In genomic region chr2:32535501-32535991, GRCm38 (mm10) we compare ENCODE assay signal across 9 mouse cellular contexts. TPM values are rescaled to one million over a fixed set of nuclear protein-coding genes. Genes with fewer than 3 reads are reported as not detected.
DNase-seq lines count a peak whose midpoint lies in the region; ATAC-seq and TF ChIP-seq lines count a peak whose summit lies in the region.
"Had no signal": no experiment of that assay in that cellular context is flagged by ENCODE, and none has a peak within 500 bp of the region (broad histone marks: within the 10 kb centered on the region; RNA-seq: fewer than 3 reads in every experiment).

No protein-coding gene starts in this region.

- H3K27me3 ChIP-seq in Patski, result no peaks in the 10 kb centered on the region
- no peaks in the 10 kb centered on the region for H3K27me3 ChIP-seq in forebrain, embryonic 12.5 days

- in situ Hi-C loops in Patski (cut with MboI; ENCODE audit: low pct_unique_long_range_greater_than_20kb), result no loop called here

- peaks cover 32% of the 10 kb centered on the region for H3K4me1 ChIP-seq in brown adipose tissue, adult 24 weeks (ENCODE audit: control insufficient read depth, insufficient read depth, insufficient read length, low read length)
- peaks cover 59% of the 10 kb centered on the region for H3K4me1 ChIP-seq in forebrain, embryonic 12.5 days

- CTCF ChIA-PET in Patski (lab: Charles Lee), result interaction anchor here (1.5 to 1.7 kb wide), 2 partner anchors 10 to 50 kb away, joined by 6 to 11 read pairs; no protein-coding TSS in a partner anchor

- peak overlapping the region; percentile 80 for H3K4me2 ChIP-seq in forebrain, embryonic 12.5 days

- intact Hi-C loops in heart, postnatal 25 days (cut with DNase I), result no loop called here

- ATAC-seq in Patski, result peak; percentile 33
- ATAC-seq in forebrain, embryonic 12.5 days (ENCODE audit: low FRiP score), result no peak; the same call in 1 of the 2 replicates

- DNase-seq in Patski (ENCODE audit: low read depth, low spot score), result no peak
- peak; percentile 22 for DNase-seq in heart, postnatal 25 days (ENCODE audit: low spot score)
- DNase-seq in layer of hippocampus, postnatal 10 days (ENCODE audit: low spot score in 2 of 2), result peak; percentile 62 to 74
- DNase-seq in lung, postnatal 10 days, result peak; percentile 71
- DNase-seq in right cerebral cortex, postnatal 36 days (ENCODE audit: low spot score in 2 of 2), result peak; percentile 25 to 30
- DNase-seq in c-Kit-positive CD71-positive TER-119-positive erythroid progenitor cells, embryonic 14.5 days (ENCODE audit: low spot score), result no peak

- H3K9ac ChIP-seq in forebrain, embryonic 12.5 days, result peak overlapping the region; percentile 87

- WGBS in forebrain, embryonic 12.5 days, result 0% methylated on average over 54 of the region's 56 CpGs

- POLR2A ChIA-PET in Patski (lab: Charles Lee), result interaction anchor here (0.6 to 1.4 kb wide), 4 partner anchors 10 to 173 kb away, joined by 3 to 11 read pairs (median 4); no protein-coding TSS in a partner anchor

- no peaks in the 10 kb centered on the region for H3K9me3 ChIP-seq in forebrain, embryonic 12.5 days

- TF ChIP-seq CTCF in Patski (IDR thresholded peaks at IDR 0.05), result no peak

- H3K36me3 ChIP-seq in forebrain, embryonic 12.5 days (replicated peaks), result no peaks in the 10 kb centered on the region

- H3K27ac ChIP-seq in brown adipose tissue, adult 24 weeks (replicated peaks; ENCODE audit: low read depth, low read length), result peak overlapping the region; percentile 75
- peak overlapping the region; percentile 92 for H3K27ac ChIP-seq in forebrain, embryonic 12.5 days

- H3K4me3 ChIP-seq in brown adipose tissue, adult 24 weeks (ENCODE audit: insufficient read depth, low read depth, low read length), result peak overlapping the region; percentile 87
- peak overlapping the region; percentile 93 for H3K4me3 ChIP-seq in forebrain, embryonic 12.5 days (replicated peaks)

RNA-seq across cellular contexts. Expression of gene Fam102a, which starts 0.4 kb away (rescaled TPM):
- polyA plus RNA-seq in Patski (2021), result 11.8 TPM
- polyA plus RNA-seq in brown adipose tissue, adult 24 weeks (2012; ENCODE audit: insufficient read depth, insufficient read length, missing spikeins), result 6.3 and 15.4 TPM in 2 replicates
- 8.7 and 9.6 TPM in 2 replicates for polyA plus RNA-seq in forebrain, embryonic 12.5 days (2016; fragmentation: Nextera tagmentation; extraction: Ambion mirVana)
- 1 to 10 TPM; 7.8 to 9.2 TPM for total RNA-seq in heart, postnatal 25 days (2021)
- 10 to 100 TPM; 34.8 to 38.0 TPM for total RNA-seq in layer of hippocampus, postnatal 10 days (2021)

RNA-seq across cellular contexts. Expression of gene Dpm2, which starts 35.1 kb away (rescaled TPM):
- polyA plus RNA-seq in Patski (2021), result 59.3 TPM
- polyA plus RNA-seq in brown adipose tissue, adult 24 weeks (2012; ENCODE audit: insufficient read depth, insufficient read length, missing spikeins), result 31.2 and 37.5 TPM in 2 replicates
- polyA plus RNA-seq in forebrain, embryonic 12.5 days (2016; fragmentation: Nextera tagmentation; extraction: Ambion mirVana), result 106 and 110 TPM in 2 replicates
- 10 to 100 TPM; 18.6 to 23.3 TPM for total RNA-seq in heart, postnatal 25 days (2021)
- total RNA-seq in layer of hippocampus, postnatal 10 days (2021), result 10 to 100 TPM; 69.6 to 88.4 TPM

RNA-seq across cellular contexts. Expression of gene Pip5kl1, which starts 39.1 kb away (rescaled TPM):
- polyA plus RNA-seq in Patski (2021), result 0.47 TPM
- not detected in 2 replicates for polyA plus RNA-seq in brown adipose tissue, adult 24 weeks (2012; ENCODE audit: insufficient read depth, insufficient read length, missing spikeins)
- 2.6 and 3.1 TPM in 2 replicates for polyA plus RNA-seq in forebrain, embryonic 12.5 days (2016; fragmentation: Nextera tagmentation; extraction: Ambion mirVana)
- total RNA-seq in heart, postnatal 25 days (2021), result not detected
- total RNA-seq in layer of hippocampus, postnatal 10 days (2021), result 1 to 10 TPM; 6.4 to 7.1 TPM

RNA-seq across cellular contexts. Expression of gene 9430097D07Rik, which starts 39.9 kb away (rescaled TPM):
- polyA plus RNA-seq in Patski (2021), result 0.08 TPM
- polyA plus RNA-seq in brown adipose tissue, adult 24 weeks (2012; ENCODE audit: insufficient read depth, insufficient read length, missing spikeins), result not detected in 2 replicates
- 0.19 TPM in 1 of 2 replicates, not detected in the other for polyA plus RNA-seq in forebrain, embryonic 12.5 days (2016; fragmentation: Nextera tagmentation; extraction: Ambion mirVana)
- not detected for total RNA-seq in heart, postnatal 25 days (2021)
- total RNA-seq in layer of hippocampus, postnatal 10 days (2021), result under 1 TPM; 0.45 to 0.64 TPM
- total RNA-seq: heart, postnatal 36 days had no signal

RNA-seq across cellular contexts. Expression of gene St6galnac4, which starts 51.3 kb away (rescaled TPM):
- 28.8 TPM for polyA plus RNA-seq in Patski (2021)
- polyA plus RNA-seq in brown adipose tissue, adult 24 weeks (2012; ENCODE audit: insufficient read depth, insufficient read length, missing spikeins), result 2.4 and 3.0 TPM in 2 replicates
- polyA plus RNA-seq in forebrain, embryonic 12.5 days (2016; fragmentation: Nextera tagmentation; extraction: Ambion mirVana), result 15.1 and 17.0 TPM in 2 replicates
- total RNA-seq in heart, postnatal 25 days (2021), result 10 to 100 TPM; 17.7 to 21.4 TPM
- 10 to 100 TPM; 41.9 to 47.1 TPM for total RNA-seq in layer of hippocampus, postnatal 10 days (2021)

Comparison
In these comparisons a context has a peak if more than half of its experiments do, and no peak if none do; other contexts are left out.
1. DNase-seq: peak in heart, postnatal 25 days (single experiment), layer of hippocampus, postnatal 10 days (2 of 2), lung, postnatal 10 days (single experiment) and right cerebral cortex, postnatal 36 days (2 of 2); none in Patski (single experiment) and c-Kit-positive CD71-positive TER-119-positive erythroid progenitor cells, embryonic 14.5 days (single experiment).